Mouse (Mus musculus): ENCODE measurements at regions not wholly inside any gene's neighbourhood (a gene's known extent, or its start where the extent isn't known, plus 50 kb on each side); places are given as distances from the start of the nearest gene placed in this dataset.

DNA sequence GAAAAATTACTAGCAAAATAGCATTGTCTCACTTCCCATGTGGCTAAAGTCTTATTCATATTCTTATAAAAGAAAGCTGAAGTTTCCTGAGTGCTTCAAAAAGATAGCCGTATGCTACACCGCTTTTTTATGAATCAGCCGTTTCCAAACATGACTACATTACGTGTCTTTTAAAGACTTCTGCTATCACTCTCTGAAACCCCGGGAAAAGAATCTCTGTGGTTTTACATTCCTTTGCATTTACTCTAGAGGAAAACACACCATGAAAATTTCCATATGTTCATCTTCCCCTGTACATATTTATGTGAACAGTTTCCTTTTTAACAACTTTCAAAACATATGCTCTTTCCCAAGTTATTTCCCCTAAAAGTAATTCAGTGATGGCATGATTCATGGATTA is 882.3 kb downstream of the Gsdmc2 start:
- TF ChIP-seq EP300 (IDR thresholded peaks at IDR 0.05; ENCODE audit: low read depth) (no peak), CTCF (IDR thresholded peaks at IDR 0.05; ENCODE audit: low read depth) (no peak)
